Mouse (Mus musculus): ENCODE results near the gene Unc13d.

The Unc13d gene

GRCm38 (mm10) chr11:116078221-116078620, 460 bp upstream of the Unc13d start:
- no peak for DNase-seq (ENCODE audit: low spot score in 2 of 2)

DNA sequence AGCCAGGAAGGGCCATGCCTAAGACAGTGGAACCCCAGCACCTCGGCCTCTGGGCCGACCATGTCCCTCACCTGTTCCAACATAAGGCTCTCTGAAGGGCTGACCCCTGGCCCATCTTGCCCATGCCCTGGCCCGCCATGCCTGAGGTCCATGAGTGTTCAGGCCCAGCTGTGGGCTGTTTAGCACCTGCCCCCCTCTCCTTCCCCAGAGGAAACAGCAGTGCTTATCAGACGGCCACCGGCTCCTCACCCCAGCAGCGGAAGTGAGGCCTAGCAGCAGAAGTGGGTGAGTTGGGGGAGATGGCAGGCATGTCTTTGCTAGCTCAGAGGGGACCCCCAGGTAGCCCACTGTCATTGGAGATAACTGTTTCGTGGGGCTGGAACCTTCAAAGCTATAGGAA, 925 bp downstream of the Unc13d start:
- no peak for DNase-seq (ENCODE audit: low spot score in 2 of 2)

- DNase-seq (ENCODE audit: low spot score in 2 of 2): no peak
Observed at GRCm38 (mm10) chr11:116076266-116076540, 1.6 kb downstream of the Unc13d start.

DNA sequence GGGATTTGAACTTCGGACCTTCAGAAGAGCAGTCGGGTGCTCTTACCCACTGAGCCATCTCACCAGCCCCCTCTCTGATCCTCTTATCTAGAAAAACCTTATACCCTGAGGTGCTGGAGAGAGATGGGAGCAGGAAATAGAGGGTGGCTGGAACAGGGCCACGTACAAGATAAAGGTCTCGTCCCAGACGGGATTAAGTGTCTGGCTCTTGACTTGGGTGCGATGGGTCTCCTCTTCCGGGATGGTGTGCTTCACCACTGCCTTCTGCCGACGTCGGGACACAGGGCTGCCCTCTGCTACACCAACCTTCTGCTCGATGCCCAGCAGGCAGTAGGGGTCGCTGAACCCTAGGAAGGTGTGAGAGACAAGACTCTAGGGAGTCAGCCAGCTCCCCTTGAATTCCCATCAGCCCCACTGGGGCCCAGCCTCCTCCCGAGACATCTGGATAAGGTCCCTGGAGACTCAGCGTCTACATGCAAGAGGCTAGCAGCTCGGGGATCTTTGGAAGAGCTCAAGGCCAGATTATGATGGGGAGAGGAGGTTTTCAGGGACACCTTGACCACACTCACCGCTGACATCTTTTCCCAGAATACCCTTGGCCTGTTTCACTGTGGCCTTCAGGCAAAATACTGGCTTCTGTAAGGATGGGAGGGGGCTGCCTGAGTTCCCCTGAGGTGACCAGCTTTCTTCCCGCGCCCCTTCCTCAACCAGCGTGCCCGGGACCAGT, 2.1 kb downstream of the Unc13d start:
- no peak for DNase-seq (ENCODE audit: low spot score in 2 of 2)

DNA sequence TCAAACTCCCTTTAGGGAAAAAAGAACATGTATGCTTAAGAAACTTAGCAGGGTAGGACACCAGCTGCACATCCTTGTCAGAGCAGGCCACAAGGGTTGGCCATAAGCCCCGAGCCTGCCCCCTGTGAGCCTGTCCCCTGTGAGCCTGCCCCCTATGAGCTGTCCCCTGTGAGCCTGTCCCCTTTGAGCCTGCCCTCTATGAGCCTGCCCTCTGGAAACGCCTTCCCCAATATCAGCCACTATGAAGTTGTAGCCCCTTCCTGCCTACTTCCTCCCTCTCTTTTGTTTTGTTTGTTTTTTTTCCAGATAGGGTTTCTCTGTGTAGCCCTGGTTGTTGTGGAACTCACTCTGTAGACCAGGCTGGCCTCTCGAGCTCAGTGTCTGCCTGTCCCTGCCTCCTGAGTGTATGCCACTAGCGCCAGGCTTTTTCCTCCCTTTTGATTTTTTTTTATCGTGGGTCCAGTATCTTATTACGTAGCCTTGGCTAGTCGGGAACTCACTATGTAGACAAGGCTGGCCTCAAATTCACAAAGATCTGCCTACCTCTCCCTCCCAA, 3.2 kb downstream of the Unc13d start:
- no peak for DNase-seq (ENCODE audit: low spot score in 2 of 2)

DNA sequence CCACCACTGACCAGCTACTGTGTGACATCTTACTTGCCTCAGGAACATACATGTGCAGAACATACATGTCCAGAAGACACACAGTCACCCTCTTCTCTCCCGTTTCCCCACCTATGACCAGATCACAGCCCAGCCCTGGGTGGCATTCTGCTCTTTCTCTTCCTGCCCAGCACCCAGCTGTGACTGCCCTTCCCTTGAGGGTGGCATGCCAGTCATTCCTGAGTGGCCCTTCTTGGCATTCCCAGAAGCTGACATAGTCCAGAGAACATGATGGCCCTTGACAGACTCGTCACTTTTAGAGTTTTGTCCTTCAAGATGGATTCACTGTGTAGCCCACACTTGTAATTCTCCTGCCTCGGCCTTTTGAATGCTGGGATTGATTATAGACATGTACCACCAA, 5.2 kb downstream of the Unc13d start:
- no peak for DNase-seq (ENCODE audit: low spot score in 2 of 2)

DNA sequence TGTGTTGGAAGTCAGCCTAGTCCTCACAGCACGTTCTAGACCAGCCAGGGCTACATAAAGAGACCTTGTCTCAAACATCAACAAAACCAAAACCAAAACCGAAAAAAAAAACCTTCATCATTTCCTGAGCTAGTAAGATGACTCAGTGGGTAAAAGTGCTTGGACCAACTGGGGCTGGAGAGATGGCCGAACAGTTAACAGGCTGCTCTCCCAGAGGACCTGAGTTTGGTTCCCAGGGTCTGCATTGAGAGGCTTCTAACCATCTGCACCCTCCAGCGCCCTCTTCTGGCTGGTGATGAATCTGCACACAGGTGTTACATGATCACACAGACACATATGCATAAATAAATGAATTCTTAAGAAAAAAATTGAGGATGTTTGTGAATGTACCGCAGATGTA, 6.3 kb downstream of the Unc13d start:
- DNase-seq (ENCODE audit: low spot score in 2 of 2): no peak

- DNase-seq (ENCODE audit: low spot score in 2 of 2): no peak
Observed at GRCm38 (mm10) chr11:116065345-116065744, 12.4 kb downstream of the Unc13d start.

- DNase-seq (ENCODE audit: low spot score in 2 of 2): no peak
Observed at GRCm38 (mm10) chr11:116064187-116064867, 13.4 kb downstream of the Unc13d start.

DNA sequence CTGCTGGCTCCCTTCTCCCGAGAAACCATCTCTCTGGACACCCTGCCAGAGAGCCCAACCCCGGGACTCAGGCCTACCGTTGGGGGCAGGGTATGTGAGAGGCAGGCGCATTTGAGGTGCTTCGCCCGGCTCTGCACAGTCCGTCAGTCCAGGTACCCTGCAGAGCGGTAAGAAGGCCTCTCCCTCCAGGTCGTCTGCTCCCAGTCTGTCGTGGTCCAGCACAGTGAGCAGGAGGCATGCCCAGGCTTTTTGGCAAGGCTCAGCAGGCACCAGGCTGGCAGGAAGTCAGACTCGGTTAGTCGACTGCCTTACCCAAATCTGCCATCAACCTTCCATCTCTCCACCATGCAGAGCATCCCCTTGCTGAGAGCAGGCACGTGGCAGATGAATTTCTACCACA, 14.2 kb downstream of the Unc13d start:
- DNase-seq (ENCODE audit: low spot score in 2 of 2): no peak

DNA sequence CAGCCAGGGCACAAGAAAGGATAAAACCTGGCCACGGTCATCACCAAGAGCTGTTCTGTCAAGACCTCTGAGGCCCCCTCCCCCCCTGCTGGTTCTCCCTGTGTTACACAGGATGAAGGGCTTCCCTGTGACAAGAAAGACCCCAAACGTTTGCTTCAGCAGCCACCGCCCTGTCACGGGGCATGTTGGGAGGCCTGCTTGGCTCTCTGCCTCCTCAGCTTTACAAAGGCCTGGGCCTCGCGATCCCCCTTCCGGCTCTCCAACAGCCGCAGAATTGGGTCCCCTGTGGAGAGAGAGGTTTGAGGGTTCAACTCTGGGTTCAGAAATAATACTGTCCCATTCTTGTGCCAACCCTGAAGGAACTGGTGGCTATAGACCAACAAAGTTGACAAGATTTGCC, 15.2 kb downstream of the Unc13d start:
- no peak for DNase-seq (ENCODE audit: low spot score in 2 of 2)

DNA sequence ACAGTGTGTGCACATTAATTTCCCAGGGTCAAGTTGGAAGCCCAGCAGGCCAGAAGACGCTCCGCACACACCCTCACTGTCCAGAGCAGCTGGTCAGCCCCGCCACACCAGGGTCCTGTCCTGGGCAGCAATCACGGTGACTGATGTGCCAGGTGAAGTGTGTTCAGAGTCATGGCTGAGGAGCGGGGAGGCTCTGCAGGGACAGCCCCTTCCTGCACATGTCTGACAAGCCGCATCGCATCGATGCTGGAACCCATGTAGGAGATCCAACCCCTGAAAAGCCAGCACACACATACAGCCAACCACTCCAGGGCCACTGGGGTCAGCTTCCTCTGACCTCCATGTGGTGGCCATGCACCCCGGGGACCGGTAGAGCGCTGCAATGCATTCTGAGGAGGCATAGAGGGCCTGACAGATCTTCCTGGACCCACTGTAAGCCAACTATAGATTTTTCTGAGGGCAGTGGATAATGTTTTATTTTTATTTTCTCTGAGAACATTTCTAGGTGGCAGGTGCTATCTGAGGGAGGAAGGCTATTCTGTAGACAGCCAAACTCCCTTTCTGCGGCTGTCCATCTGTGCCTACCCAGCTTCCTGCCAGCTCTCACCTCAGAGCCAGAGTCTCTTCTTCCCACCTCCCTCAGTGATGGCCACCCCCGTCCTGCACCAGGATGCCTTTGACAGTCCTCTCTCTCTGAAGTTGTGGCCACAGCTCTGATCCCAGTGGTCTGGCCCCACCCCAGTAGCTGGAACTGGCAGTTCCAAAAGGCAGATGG, 15.9 kb downstream of the Unc13d start:
- no peak for DNase-seq (ENCODE audit: low spot score in 2 of 2)

DNA sequence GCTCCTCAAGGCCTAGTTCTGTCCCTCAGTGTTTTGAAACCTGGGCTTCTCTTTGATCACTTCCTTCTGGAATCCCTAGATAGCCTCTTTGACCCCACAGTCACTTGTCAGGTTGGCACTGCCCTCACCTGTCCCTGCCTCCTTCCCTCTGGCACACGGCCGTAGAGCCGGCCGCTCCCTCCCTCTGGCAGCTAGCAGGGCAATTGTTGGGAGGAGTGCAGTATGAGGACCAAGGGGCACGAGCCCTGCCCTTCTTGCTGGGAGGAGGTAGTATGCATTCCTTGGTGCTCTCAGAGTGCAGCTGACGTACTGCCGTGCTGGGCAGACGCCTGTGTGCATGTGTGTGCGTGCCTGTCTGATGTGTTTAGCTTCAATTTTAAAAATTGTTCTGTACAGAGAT, 17.2 kb downstream of the Unc13d start:
- no peak for DNase-seq (ENCODE audit: low spot score in 2 of 2)

GRCm38 (mm10) chr11:116059691-116060025, 18.1 kb downstream of the Unc13d start:
- no peak for DNase-seq (ENCODE audit: low spot score in 2 of 2)

DNA sequence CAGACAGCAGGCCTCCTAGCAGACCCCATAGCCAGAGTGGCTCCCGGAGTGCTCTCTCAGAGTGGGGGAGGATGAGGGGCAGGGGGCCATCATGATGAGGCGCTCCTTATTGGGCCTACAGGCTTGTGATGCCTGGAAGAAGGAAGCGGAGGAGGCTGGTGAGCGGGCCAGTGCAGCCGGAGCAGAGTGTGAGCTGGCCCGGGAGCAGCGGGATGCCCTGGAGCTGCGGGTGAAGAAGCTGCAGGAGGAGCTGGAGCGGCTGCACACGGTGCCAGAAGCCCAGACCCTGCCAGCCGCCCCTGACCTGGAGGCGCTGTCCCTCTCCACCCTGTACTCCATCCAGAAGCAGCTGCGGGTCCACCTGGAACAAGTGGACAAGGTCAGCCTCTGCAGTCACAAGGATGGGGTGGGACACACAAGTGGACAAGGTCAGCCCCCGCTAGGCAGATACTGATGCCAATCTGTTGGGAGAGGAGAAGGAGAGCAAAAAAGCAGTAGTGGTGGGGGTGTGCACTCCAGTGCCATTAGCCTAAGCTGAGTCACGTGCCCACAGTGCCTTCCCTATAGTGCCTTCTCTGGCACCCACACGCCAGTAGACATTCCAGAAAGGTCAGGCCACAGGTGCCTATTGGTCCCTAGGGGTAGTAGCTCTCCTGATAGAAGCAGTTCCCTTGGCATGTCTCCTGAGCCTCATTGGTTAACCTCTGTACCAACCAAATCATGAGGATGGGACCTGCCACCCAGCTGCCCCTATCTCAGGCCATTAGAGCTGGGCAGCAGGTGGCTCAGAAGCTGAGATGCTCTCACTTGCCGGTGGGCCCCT, 18.7 kb downstream of the Unc13d start:
- DNase-seq (ENCODE audit: low spot score in 2 of 2): no peak

DNA sequence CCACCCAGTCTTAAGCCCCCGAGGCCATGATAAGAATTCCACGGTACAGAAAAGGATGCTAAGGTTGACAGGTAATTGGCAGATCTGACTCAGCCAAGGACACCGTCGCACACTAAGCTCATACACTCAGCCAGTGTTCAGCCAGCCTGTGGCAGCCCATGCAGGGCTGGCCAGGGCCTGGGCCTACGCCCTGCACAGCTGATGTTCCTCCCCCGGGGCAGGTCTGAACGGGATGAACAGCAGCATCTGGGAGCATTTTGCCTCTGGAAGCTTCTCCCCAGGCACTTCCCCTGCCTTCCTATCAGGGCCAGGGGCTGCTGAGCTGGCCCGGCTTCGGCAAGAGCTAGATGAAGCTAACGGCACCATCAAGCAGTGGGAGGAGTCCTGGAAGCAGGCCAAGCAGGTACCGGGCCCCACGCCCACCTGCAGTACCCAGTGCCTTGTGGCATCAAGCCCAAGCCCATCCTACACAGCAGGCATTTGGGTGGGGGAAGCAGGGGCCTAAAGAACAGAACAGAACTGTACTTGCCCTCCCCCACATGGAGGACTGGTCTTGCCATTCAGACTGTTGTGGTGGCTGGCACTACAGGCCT, 19.6 kb downstream of the Unc13d start:
- no peak for DNase-seq (ENCODE audit: low spot score in 2 of 2)

- DNase-seq (ENCODE audit: low spot score in 2 of 2): no peak
Observed at GRCm38 (mm10) chr11:116057237-116057881, 20.4 kb downstream of the Unc13d start.

GRCm38 (mm10) chr11:116055873-116056272, 21.9 kb downstream of the Unc13d start:
- DNase-seq (ENCODE audit: low spot score in 2 of 2): no peak

DNA sequence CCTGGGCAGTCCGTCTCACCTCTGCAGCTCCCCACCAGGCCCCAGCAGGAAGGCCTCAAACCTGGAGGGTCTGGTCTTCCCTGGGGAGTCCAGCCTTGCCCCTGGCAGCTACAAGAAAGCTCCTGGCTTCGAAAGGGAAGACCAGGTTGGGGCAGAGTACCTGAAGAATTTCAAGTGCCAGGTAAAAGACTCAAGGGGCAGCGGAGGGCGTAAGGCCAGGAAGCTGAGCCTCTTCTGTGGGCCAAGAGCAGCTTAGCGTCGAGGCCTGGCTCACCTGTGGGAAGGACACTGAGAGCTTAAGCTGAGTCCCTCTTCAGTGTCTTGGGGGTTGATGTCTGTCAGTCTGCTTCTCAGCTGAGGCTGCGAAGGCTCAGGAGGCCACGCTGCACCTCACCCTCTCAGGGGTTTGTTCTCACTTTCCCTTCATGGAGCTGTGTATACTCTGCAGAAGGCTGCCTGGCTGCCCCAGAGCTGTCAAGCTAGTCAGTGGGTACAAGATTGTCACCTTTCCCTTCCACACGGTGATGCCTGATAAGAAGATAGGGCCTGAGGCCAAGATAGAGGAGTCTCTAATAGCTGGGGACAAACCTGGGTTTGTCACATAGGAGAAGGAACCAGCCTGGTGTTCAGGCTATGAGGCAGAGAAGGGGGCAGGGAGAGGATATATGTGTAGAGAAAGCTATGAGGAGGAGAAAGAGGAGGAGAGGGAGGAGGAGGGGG, 24.1 kb downstream of the Unc13d start:
- no peak for DNase-seq (ENCODE audit: low spot score in 2 of 2)

- no peak for DNase-seq (ENCODE audit: low spot score in 2 of 2)
Observed at GRCm38 (mm10) chr11:116050196-116050595, 27.6 kb downstream of the Unc13d start.
